Mouse (Mus musculus) midbrain, postnatal 0 days (tissue): ENCODE data around the gene Pitx2. TPM values are rescaled to one million over a fixed set of nuclear protein-coding genes. Genes with fewer than 3 reads are reported as not detected.

Source experiments
- ATAC-seq: fragments of 200-750 bp; cut with Nextera tagmentation; 2 replicates; pipeline ENCODE4 v1.8.0; 2017; ENCODE audit warnings: moderate number of reproducible peaks, mild to moderate bottlenecking, moderate TSS enrichment, moderate library complexity; ENCODE audit not compliant: low FRiP score
- DNase-seq: peaks from one replicate; pipeline ENCODE4 v3.0.0-alpha.2; 2015; ENCODE audit warnings: low spot score
- H3K27ac ChIP-seq: fragments of 300-500 bp; sonication (generic); 2 replicates; pipeline ENCODE4 v1.5.1; 2014; ENCODE audit warnings: low read depth, mild to moderate bottlenecking, low read length, mixed read lengths
- H3K27me3 ChIP-seq: fragments of 300-500 bp; sonication (generic); 2 replicates; pipeline ENCODE4 v1.6.1; 2014; ENCODE audit warnings: low read length, control low read depth, mixed read lengths; ENCODE audit not compliant: insufficient read depth
- H3K36me3 ChIP-seq: fragments of 300-500 bp; sonication (generic); 2 replicates; pipeline ENCODE4 v1.6.1; 2014; ENCODE audit warnings: low read length, control low read depth, mixed read lengths; ENCODE audit not compliant: insufficient read depth
- H3K4me1 ChIP-seq: fragments of 300-500 bp; sonication (generic); 2 replicates; pipeline ENCODE4 v1.6.1; 2014; ENCODE audit warnings: mild to moderate bottlenecking, control low read depth, antibody characterized with exemption, low read length, mixed read lengths; ENCODE audit not compliant: insufficient read depth
- H3K4me2 ChIP-seq: fragments of 300-500 bp; sonication (generic); 2 replicates; pipeline ENCODE4 v1.6.1; 2014; ENCODE audit warnings: low read depth, mild to moderate bottlenecking, low read length, mixed read lengths; ENCODE audit not compliant: poor library complexity, severe bottlenecking
- H3K4me3 ChIP-seq: fragments of 300-500 bp; sonication (generic); 2 replicates; pipeline ENCODE4 v1.5.1; 2014; ENCODE audit warnings: low read depth, mild to moderate bottlenecking, low read length, moderate library complexity
- H3K9ac ChIP-seq: fragments of 300-500 bp; sonication (generic); replicated peaks from 2 replicates; pipeline ENCODE4 v1.6.1; 2014; ENCODE audit warnings: mild to moderate bottlenecking, low read length, moderate library complexity, mixed read lengths; ENCODE audit not compliant: poor library complexity, severe bottlenecking
- H3K9me3 ChIP-seq: fragments of 300-500 bp; sonication (generic); 2 replicates; pipeline ENCODE4 v1.6.1; 2016; ENCODE audit warnings: low read length, control low read depth
- CTCF ChIP-seq: IDR thresholded peaks from 2 replicates; pipeline ENCODE4 v1.5.1; 2016; ENCODE audit warnings: antibody characterized with exemption, mild to moderate bottlenecking
- WGBS: fragments of 180-500 bp; shearing (Covaris S2); extraction: QIAGEN DNeasy Blood & Tissue Kit; methylation state at CpG from one replicate; pipeline ENCODE4 v1.1.7; 2014; 5-methylcytosine and 5-hydroxymethylcytosine counted together
- polyA plus RNA-seq: library from polyadenylated mRNA; unstranded; fragments of >200 nt; fragmentation: Nextera tagmentation; extraction: Ambion mirVana; gene quantifications from 2 replicates; pipeline ENCODE4 v1.2.1, GENCODE M21; 2015
- total RNA-seq: library from RNA; depleted of rRNA; stranded (reverse); fragments of >200 nt; gene quantifications from 2 replicates; pipeline ENCODE4 v1.2.3, GENCODE M21; 2014

The Pitx2 gene
- total and polyA plus RNA-seq, 2 experiments from 2014 or later = 10.4 to 28.7 TPM

DNA sequence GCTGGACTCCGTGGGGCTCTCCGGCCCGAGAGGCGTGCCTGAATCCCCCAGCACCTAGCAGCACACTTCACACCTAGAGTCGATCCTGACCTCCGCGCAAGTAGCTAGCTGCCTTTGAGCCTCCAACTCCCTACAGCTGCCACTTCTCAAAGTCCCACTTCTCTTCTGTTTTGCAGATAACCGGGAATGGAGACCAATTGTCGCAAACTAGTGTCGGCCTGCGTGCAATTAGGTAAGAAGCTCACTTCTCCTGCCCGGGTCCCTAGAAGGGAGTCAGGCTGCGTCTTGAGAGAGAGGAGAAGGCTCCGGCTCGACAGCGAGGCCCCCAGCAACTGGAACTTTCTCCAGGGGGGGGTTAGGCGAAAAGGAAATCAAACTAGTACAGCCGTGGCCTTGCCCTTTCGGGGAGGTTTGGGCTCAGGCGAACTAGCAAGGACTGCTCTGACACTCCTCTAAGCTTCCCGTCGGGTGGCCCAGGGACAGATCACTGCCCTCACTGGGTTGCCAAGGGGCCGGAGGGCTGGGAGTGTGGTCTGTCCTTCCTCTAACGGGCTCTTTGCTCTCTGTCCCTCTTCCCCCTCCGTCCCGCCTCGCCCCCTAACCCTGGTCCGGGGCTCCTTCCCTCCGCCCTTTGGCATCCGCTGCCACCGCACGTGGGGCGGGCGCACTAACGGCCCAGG is 4.2 kb downstream of the Pitx2 start:
- ATAC-seq = peak; percentile 6; the same call in 1 of the 2 replicates

GRCm38 (mm10) chr3:129204441-129205313 is 5.0 kb downstream of the Pitx2 start:
- no peaks in the 10 kb centered on the region for H3K9me3 ChIP-seq
- H3K4me1 ChIP-seq = no peaks in the 10 kb centered on the region
- ATAC-seq (peak; percentile 89; the same call in 1 of the 2 replicates), DNase-seq (peak; percentile 87)
- H3K4me2 ChIP-seq = peak overlapping the region; percentile 61
- peaks cover 79% of the 10 kb centered on the region for H3K27me3 ChIP-seq
- no peak overlapping the region for H3K27ac ChIP-seq
- 0 out of 2 replicates have a peak overlapping the region, but pooled peaks have one; percentile 29 for H3K9ac ChIP-seq
- TF ChIP-seq CTCF = peak; percentile 96
- 1% methylated on average over 47 of the region's 48 CpGs for WGBS
- H3K36me3 ChIP-seq = no peaks in the 10 kb centered on the region
- H3K4me3 ChIP-seq = peak overlapping the region; percentile 36

More for the DNA sequence above, 4.2 kb downstream of the Pitx2 start:
- H3K27ac ChIP-seq = no peak overlapping the region
- H3K9me3 ChIP-seq = no peaks in the 10 kb centered on the region
- WGBS = under 1% methylated on average over 32 of the region's 35 CpGs
- DNase-seq = no peak
- H3K4me3 ChIP-seq = peak overlapping the region; percentile 36
- no peak overlapping the region for H3K9ac ChIP-seq
- H3K4me2 ChIP-seq = peak overlapping the region; percentile 61
- no peaks in the 10 kb centered on the region for H3K36me3 ChIP-seq
- H3K4me1 ChIP-seq = no peaks in the 10 kb centered on the region
- peaks cover 79% of the 10 kb centered on the region for H3K27me3 ChIP-seq
- TF ChIP-seq CTCF = no peak

GRCm38 (mm10) chr3:129205481-129206175 is 6.0 kb downstream of the Pitx2 start:
- H3K36me3 ChIP-seq = no peaks in the 10 kb centered on the region
- ATAC-seq (no peak), DNase-seq (no peak)
- H3K27me3 ChIP-seq = peaks cover 85% of the 10 kb centered on the region
- TF ChIP-seq CTCF = no peak
- no peak overlapping the region for H3K27ac ChIP-seq
- no peak overlapping the region for H3K4me2 ChIP-seq
- WGBS = 4% methylated on average over 18 of the region's 18 CpGs
- no peaks in the 10 kb centered on the region for H3K4me1 ChIP-seq
- H3K9ac ChIP-seq = no peak overlapping the region
- H3K9me3 ChIP-seq = no peaks in the 10 kb centered on the region
- no peak overlapping the region for H3K4me3 ChIP-seq

- H3K9ac ChIP-seq = no peak overlapping the region
- peaks cover 92% of the 10 kb centered on the region for H3K27me3 ChIP-seq
- no peaks in the 10 kb centered on the region for H3K9me3 ChIP-seq
- DNase-seq (no peak), ATAC-seq (no peak)
- no peak overlapping the region for H3K4me3 ChIP-seq
- no peaks in the 10 kb centered on the region for H3K4me1 ChIP-seq
- no peak overlapping the region for H3K4me2 ChIP-seq
- H3K27ac ChIP-seq = no peak overlapping the region
- H3K36me3 ChIP-seq = no peaks in the 10 kb centered on the region
- WGBS = 1% methylated on average over 13 of the region's 13 CpGs
- TF ChIP-seq CTCF = no peak
Observed at GRCm38 (mm10) chr3:129206776-129207175, 7.1 kb downstream of the Pitx2 start.

DNA sequence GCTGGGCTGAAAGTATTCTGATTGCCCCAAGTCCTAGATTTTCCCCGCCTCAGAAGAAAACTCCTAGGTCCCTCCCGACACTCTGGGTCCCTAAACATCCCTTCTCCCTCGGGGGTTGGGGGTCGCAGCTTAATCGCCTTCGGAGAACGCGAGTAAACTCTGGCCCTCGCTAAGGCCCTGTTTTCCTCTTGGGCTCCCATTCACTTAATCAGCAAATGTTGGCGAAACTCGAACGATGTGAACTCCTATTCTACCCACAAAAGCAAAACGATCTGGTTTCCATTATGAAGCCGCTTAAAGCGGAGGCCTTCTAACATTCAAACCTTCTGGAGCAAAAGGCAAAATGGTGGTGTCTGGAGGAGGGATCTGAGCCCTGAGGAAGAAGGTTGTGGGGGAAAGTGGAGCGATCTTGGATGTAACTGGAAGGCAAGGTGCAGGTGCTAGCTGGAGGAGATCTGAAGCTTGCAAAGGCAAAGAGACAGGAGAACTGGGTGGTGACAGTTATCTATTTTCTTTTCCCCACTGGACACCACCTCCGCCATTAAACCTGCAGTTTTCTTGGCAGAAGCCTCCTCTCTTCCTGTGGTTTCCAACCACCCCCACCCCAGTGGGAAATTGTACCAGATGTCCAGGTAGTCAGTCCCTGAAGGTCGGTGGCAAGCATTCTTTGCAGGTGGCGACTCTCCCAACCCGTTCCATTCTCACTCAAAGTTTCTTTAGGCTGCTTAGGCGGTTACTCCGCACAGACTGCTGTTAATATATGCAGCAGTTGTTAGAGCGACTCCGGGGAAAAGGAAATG is 7.8 kb downstream of the Pitx2 start:
- DNase-seq = no peak
- H3K36me3 ChIP-seq = no peaks in the 10 kb centered on the region
- TF ChIP-seq CTCF = no peak
- H3K4me2 ChIP-seq = no peak overlapping the region
- no peak overlapping the region for H3K4me3 ChIP-seq
- no peak for ATAC-seq
- WGBS = under 1% methylated on average over 24 of the region's 24 CpGs
- no peaks in the 10 kb centered on the region for H3K9me3 ChIP-seq
- H3K27ac ChIP-seq = no peak overlapping the region
- no peak overlapping the region for H3K9ac ChIP-seq
- H3K4me1 ChIP-seq = no peaks in the 10 kb centered on the region
- peaks cover 93% of the 10 kb centered on the region for H3K27me3 ChIP-seq
